Mouse (Mus musculus) intestine, postnatal 0 days (tissue): ENCODE data around the gene Kdm8. TPM values are rescaled to one million over a fixed set of nuclear protein-coding genes. Genes with fewer than 3 reads are reported as not detected.
A peak's percentile ranks its signal among the peaks of the same experiment; 100 is the strongest.
"Not testable (repeated sequence)": the region's sequence is repeated elsewhere in the genome, so short reads cannot be mapped to it uniquely, and the experiment has no call there.

Experiments used
- ATAC-seq: fragments of 200-750 bp; cut with Nextera tagmentation; 2 replicates; pipeline ENCODE4 v1.8.0; 2017; ENCODE audit warnings: mild to moderate bottlenecking, moderate TSS enrichment, moderate library complexity
- H3K27ac ChIP-seq: fragments of 300-500 bp; sonication (generic); 2 replicates; pipeline ENCODE4 v1.5.1; 2014; ENCODE audit warnings: mild to moderate bottlenecking, low read depth, low read length, moderate library complexity
- H3K27me3 ChIP-seq: fragments of 300-500 bp; sonication (generic); replicated peaks from 2 replicates; pipeline ENCODE4 v1.6.1; 2014; ENCODE audit warnings: low read length, mixed read lengths; ENCODE audit not compliant: control insufficient read depth, insufficient read depth
- H3K36me3 ChIP-seq: fragments of 300-500 bp; sonication (generic); 2 replicates; pipeline ENCODE4 v1.6.1; 2014; ENCODE audit warnings: mild to moderate bottlenecking, moderate library complexity; ENCODE audit not compliant: control insufficient read depth, insufficient read depth
- H3K4me1 ChIP-seq: fragments of 300-500 bp; sonication (generic); replicated peaks from 2 replicates; pipeline ENCODE4 v1.6.1; 2014; ENCODE audit warnings: antibody characterized with exemption, low read length, mixed read lengths; ENCODE audit not compliant: control insufficient read depth, insufficient read depth
- H3K4me2 ChIP-seq: fragments of 300-500 bp; sonication (generic); replicated peaks from 2 replicates; pipeline ENCODE4 v1.6.1; 2014; ENCODE audit warnings: low read depth, mild to moderate bottlenecking, moderate library complexity
- H3K4me3 ChIP-seq: fragments of 300-500 bp; sonication (generic); 2 replicates; pipeline ENCODE4 v1.5.1; 2014; ENCODE audit warnings: low read depth, low read length
- H3K9ac ChIP-seq: fragments of 300-500 bp; sonication (generic); 2 replicates; pipeline ENCODE4 v1.6.1; 2014; ENCODE audit warnings: mild to moderate bottlenecking, low read depth, low read length
- H3K9me3 ChIP-seq: fragments of 300-500 bp; sonication (generic); 2 replicates; pipeline ENCODE4 v1.6.1; 2016; ENCODE audit warnings: mixed run types; ENCODE audit not compliant: control insufficient read depth
- CTCF ChIP-seq: sonication (generic); IDR thresholded peaks from 2 replicates; pipeline ENCODE4 v1.5.1; 2016; ENCODE audit warnings: low read depth, mild to moderate bottlenecking, control low read depth, antibody characterized with exemption, moderate library complexity
- WGBS: fragments of 180-500 bp; shearing (Covaris S2); extraction: QIAGEN DNeasy Blood & Tissue Kit; methylation state at CpG from one replicate; pipeline ENCODE4 v1.1.7; 2014; 5-methylcytosine and 5-hydroxymethylcytosine counted together
- polyA plus RNA-seq: library from polyadenylated mRNA; unstranded; fragments of >200 nt; fragmentation: Nextera tagmentation; extraction: Ambion mirVana; gene quantifications from 2 replicates; pipeline ENCODE4 v1.2.1, GENCODE M21; 2015

Kdm8 gene
- polyA plus RNA-seq, 1 experiment from 2014 or later: 3.5 TPM

DNA sequence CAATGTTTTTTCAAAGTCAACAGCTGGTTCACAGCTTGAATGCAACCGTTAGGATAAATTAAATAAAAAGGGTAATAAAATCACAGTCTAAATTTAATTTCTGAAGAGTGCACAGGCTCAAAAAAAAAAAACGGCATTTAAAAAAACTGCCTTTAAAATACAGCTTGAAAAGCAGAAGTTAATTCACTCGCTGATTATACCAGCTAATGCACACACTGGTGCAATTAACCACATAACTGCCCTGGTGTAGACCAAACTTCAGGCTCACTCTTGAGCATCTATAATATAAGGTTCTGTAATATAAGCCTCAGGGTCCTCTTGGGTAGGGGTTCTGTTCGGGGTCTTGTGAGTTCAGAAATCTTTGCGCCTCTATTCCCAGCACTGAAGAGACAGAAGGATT lies 27.7 kb upstream of the Kdm8 start:
- 78% methylated on average over 5 of the region's 5 CpGs for WGBS
- H3K4me2 ChIP-seq: no peak overlapping the region
- no peaks in the 10 kb centered on the region for H3K9me3 ChIP-seq
- no peaks in the 10 kb centered on the region for H3K4me1 ChIP-seq
- H3K36me3 ChIP-seq: no peaks in the 10 kb centered on the region
- no peaks in the 10 kb centered on the region for H3K27me3 ChIP-seq
- H3K4me3 ChIP-seq: no peak overlapping the region
- no peak overlapping the region for H3K9ac ChIP-seq
- ATAC-seq: no peak
- H3K27ac ChIP-seq: no peak overlapping the region
- TF ChIP-seq CTCF: no peak

DNA sequence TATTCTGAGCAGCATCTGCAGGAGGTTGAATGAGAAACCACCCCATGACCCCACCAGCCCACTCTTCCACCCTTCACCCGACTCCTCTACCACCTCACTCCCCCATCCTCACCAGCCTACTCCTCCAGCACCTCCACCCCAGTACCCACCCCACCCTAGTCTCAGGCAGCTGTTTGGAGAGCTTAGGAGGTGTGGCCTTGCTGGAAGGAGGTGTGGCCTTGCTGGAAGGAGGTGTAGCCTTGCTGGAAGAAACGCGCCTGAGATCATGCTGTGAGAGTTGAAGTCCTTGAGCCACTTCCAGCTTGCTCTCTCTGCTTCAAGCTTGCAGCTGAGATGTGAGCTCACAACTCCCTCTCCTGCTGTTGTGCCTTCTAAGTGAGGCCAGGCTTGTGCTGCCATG lies 26.1 kb upstream of the Kdm8 start:
- no peaks in the 10 kb centered on the region for H3K36me3 ChIP-seq
- no peak overlapping the region for H3K27ac ChIP-seq
- no peak overlapping the region for H3K9ac ChIP-seq
- ATAC-seq: no peak
- H3K4me3 ChIP-seq: no peak overlapping the region
- H3K4me2 ChIP-seq: no peak overlapping the region
- H3K4me1 ChIP-seq: no peaks in the 10 kb centered on the region
- TF ChIP-seq CTCF: no peak
- no peaks in the 10 kb centered on the region for H3K27me3 ChIP-seq
- 14% methylated on average over 3 of the region's 3 CpGs for WGBS
- no peaks in the 10 kb centered on the region for H3K9me3 ChIP-seq

DNA sequence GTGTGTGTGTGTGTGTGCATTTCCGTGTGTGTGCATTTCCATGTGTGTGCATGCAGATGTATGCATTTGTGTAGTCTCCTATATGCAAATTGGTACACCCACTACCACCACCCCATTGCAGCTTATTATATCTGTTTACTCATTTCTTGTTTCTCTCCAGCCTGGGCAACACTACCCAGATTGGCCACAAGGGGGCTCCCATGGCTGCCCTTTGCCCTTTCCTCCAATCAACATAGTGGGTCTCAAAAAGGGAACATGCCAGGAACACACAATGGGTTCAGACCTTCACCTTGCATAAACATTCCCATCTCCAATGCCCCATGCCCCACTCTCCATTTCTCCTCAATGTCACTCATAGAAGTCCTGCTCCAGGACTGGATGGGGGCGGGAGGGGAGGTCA lies 24.3 kb upstream of the Kdm8 start:
- TF ChIP-seq CTCF: peak; percentile 87
- Histone ChIP-seq H3K27ac (no peak overlapping the region), H3K4me1 (no peaks in the 10 kb centered on the region), H3K9me3 (no peaks in the 10 kb centered on the region), H3K36me3 (no peaks in the 10 kb centered on the region), H3K4me2 (no peak overlapping the region), H3K9ac (no peak overlapping the region), H3K27me3 (no peaks in the 10 kb centered on the region), H3K4me3 (no peak overlapping the region)
- 70% methylated on average over 2 of the region's 2 CpGs for WGBS
- ATAC-seq: no peak

DNA sequence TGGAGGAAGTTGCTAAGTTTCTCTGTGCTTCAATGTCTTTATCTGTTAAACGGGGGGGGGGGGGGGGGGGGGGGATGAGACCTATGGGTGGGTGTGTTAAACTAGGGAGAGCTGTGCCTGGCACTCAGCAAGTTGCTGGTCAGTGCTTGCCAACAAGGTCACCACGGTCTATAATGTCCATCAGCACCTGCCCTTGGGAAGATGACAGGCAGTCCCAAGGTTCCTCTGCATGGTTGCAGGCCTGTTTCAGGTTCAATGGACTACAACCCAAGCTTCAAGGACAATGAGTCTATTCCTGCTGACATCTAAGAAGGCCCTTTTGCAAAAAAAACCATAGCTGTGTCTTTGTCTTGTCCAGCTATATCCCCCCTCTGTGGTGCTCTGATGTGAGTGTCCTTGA lies 22.6 kb upstream of the Kdm8 start:
- Histone ChIP-seq H3K4me2 (no peak overlapping the region), H3K9me3 (no peaks in the 10 kb centered on the region), H3K36me3 (no peaks in the 10 kb centered on the region), H3K27ac (no peak overlapping the region), H3K27me3 (no peaks in the 10 kb centered on the region), H3K4me1 (no peaks in the 10 kb centered on the region), H3K4me3 (no peak overlapping the region), H3K9ac (no peak overlapping the region)
- WGBS: 48% methylated on average over 2 of the region's 2 CpGs
- ATAC-seq: no peak
- TF ChIP-seq CTCF: no peak

DNA sequence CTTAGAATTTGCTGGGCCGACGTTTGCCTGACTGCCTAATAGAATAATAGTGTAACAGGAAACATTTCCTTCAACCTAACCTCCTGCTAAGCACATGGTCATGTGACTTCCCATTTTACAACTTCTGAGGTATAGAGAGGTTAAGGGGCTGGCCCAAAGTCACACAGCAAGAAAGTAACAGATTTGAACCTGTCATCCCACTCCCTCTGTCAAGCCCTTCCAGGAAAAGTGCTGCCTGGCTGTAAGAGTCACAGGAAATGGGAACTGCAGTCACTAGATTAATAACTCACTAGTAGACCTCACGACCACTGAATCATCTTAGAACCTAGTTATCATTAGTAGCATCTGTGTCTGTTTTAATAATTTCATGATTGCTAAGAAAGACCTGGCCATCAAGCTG lies 21.4 kb upstream of the Kdm8 start:
- H3K36me3 ChIP-seq: no peaks in the 10 kb centered on the region
- no peak overlapping the region for H3K4me3 ChIP-seq
- TF ChIP-seq CTCF: no peak
- no peak overlapping the region for H3K4me2 ChIP-seq
- H3K27ac ChIP-seq: no peak overlapping the region
- H3K27me3 ChIP-seq: no peaks in the 10 kb centered on the region
- H3K9me3 ChIP-seq: no peaks in the 10 kb centered on the region
- no peak overlapping the region for H3K9ac ChIP-seq
- no peaks in the 10 kb centered on the region for H3K4me1 ChIP-seq
- 55% methylated on average over 3 of the region's 3 CpGs for WGBS
- no peak for ATAC-seq

DNA sequence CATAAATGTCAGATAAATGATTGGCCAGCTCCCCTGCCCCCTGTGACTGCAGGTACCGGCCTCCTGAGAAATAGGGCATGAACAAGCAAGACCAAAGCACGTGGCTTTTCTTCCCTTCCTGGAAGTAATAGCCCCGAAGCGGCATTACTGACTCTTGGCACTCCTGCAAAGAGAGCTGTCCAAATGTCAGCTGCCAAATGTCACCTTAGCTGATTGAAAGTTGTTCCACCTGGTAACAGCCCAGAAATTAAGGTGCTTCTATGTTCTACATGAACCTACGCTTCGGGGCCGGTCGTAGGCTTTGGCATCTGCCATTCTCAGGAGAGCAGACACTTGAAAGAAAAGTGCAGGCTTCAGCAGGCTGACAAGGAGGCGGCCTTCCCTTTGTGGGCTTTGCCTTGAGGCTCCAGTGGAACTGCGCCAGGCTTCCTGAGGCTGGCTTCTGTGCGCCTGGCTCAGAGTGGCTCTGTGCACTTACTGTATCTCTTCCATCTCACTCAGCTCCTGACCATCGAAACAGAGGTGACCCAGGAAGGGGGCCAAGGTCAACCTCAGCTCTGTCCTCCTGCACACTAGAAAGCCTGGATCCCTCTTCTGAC lies 16.9 kb upstream of the Kdm8 start:
- no peak for TF ChIP-seq CTCF
- 77% methylated on average over 12 of the region's 12 CpGs for WGBS
- H3K9me3 ChIP-seq: no peaks in the 10 kb centered on the region
- 0 out of 2 replicates have a peak, but pooled peaks cover 3% of the 10 kb centered on the region for H3K4me1 ChIP-seq
- H3K4me3 ChIP-seq: no peak overlapping the region
- H3K27me3 ChIP-seq: no peaks in the 10 kb centered on the region
- no peak overlapping the region for H3K9ac ChIP-seq
- no peaks in the 10 kb centered on the region for H3K36me3 ChIP-seq
- H3K4me2 ChIP-seq: no peak overlapping the region
- ATAC-seq: no peak
- no peak overlapping the region for H3K27ac ChIP-seq

DNA sequence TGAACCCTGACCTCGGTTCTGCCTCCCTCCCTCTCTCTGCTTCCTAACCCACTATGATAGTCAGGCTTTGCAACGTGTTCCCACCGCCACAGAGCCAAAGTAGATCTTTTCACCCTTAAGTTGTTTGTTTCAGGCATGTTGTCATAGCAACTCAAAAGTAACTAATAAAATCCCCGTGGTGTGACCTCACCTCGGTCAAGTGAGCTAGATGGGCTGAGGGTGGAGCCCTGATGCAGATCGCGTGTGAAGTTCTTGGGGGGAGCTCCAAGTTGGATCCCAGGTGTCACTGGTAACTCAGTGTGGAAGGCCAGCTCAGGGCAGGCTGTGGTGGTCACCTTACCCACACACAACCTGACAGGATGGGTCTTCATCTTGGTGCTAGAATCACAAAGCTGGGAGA lies 16.1 kb upstream of the Kdm8 start:
- no peak overlapping the region for H3K4me2 ChIP-seq
- 0 out of 2 replicates have a peak, but pooled peaks cover 3% of the 10 kb centered on the region for H3K4me1 ChIP-seq
- WGBS: 59% methylated on average over 7 of the region's 7 CpGs
- H3K36me3 ChIP-seq: no peaks in the 10 kb centered on the region
- H3K4me3 ChIP-seq: no peak overlapping the region
- no peak for TF ChIP-seq CTCF
- H3K27ac ChIP-seq: no peak overlapping the region
- no peaks in the 10 kb centered on the region for H3K9me3 ChIP-seq
- no peak overlapping the region for H3K9ac ChIP-seq
- H3K27me3 ChIP-seq: no peaks in the 10 kb centered on the region
- peak; percentile 25; the same call in 1 of the 2 replicates for ATAC-seq

DNA sequence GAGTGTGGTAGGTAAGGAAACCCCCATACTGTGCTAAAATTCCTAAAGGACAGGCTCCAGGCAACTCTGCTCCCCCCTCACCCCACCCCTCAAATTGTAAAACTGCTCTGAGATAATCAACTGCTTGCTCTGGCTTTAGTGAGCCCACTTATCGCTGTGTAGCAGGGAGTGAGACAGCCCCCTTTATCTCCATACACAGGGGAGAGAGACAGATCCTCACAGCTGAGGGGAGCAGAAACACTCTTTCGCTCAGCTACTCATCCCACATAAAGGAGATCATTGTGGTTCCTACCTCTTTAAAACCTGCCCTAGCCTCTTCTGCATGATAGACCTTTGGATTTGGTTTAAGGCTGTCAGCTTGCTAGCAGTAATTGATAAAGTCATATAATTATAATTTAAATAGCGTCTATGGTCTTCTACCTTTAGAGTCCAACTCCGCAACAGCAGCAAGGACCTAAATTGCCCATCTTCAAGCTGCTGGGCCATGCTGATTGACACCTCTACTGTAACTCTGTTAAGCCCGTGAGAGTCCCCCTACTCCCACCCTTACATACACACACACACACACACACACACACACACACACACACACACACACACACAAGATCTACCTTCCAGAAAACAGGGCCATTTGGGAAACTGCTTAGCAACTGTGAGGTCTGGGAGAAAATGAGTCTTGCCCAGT lies 15.5 kb upstream of the Kdm8 start:
- H3K4me2 ChIP-seq, H3K27me3 ChIP-seq, H3K4me1 ChIP-seq, H3K27ac ChIP-seq, ATAC-seq, H3K9ac ChIP-seq, H3K36me3 ChIP-seq, H3K4me3 ChIP-seq, H3K9me3 ChIP-seq: not testable (repeated sequence)
- WGBS: 71% methylated on average over 5 of the region's 5 CpGs
